Mouse (Mus musculus) cortical plate, adult 2 months (tissue): Measurements from ENCODE around the gene Zfp560.

ENCODE experiments used
- CTCF ChIP-seq: fragments of 200-500 bp; IDR thresholded peaks from 2 replicates; pipeline ENCODE4 v1.5.1; 2011; ENCODE audit warnings: mild to moderate bottlenecking, control low read depth, low read length; ENCODE audit not compliant: insufficient read depth; ENCODE audit errors: extremely low read depth
- POLR2A ChIP-seq: fragments of 200-500 bp; IDR thresholded peaks from 2 replicates; pipeline ENCODE4 v1.6.1; 2011; ENCODE audit warnings: mild to moderate bottlenecking, low read length, control low read depth; ENCODE audit not compliant: insufficient read depth; ENCODE audit errors: extremely low read depth

- TF ChIP-seq POLR2A (no peak), CTCF (no peak)
Measured at GRCm38 (mm10) chr9:20411460-20411859, 26.5 kb upstream of the Zfp560 start.
